Mouse (Mus musculus): ENCODE results near the gene Abcb7.
"Not testable (repeated sequence)": the region's sequence is repeated elsewhere in the genome, so short reads cannot be mapped to it uniquely, and the experiment has no call there.

Abcb7 gene

GRCm38 (mm10) chrX:104413183-104413983, at the start of gene Abcb7:
TSS of gene Abcb7 (minus strand) at chrX:104413856.
- no peak for DNase-seq (ENCODE audit: extremely low read depth, low read depth, low spot score)

GRCm38 (mm10) chrX:104461755-104462154, 48.1 kb upstream of the Abcb7 start:
- no peak for DNase-seq (ENCODE audit: extremely low read depth, low read depth, low spot score)

DNA sequence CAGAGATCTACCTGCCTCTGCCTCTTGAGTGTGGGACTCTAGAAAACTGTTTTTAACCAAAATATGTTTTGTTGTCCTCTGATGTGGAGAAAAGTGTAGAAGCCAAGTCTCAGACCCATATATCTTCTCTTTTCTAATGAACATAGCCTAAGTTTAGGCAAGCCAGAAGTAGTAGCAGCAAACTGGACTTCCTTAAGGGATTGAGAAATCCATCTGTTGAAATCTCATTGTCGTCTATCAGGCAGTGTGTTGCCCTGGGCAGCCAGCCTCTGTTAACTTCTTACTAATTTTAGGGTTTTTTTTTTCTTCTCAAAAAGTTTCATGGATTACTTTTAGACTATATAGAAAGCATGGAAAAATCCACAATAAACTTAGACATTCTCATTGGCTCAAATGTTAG, 38.8 kb upstream of the Abcb7 start:
- DNase-seq (ENCODE audit: extremely low read depth, low read depth, low spot score), result no peak

DNA sequence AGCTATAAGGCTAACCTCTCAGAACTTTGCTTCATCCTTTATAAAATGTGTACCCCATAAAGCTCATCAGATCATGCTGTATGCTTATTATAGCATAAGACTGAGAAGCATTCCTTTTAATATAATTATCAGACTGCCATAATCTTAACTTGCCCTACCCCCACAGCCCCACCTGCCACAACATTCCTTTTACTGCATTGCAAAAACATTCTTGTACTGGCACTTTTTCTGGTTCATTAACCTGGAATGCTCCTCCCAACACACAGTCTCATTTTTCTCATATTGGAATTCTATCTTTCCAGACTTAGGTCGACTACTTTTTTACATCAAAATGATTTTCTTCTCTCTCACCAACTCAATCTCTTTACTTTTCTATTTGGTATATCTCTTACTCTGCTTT, 19.8 kb upstream of the Abcb7 start:
- no peak for DNase-seq (ENCODE audit: extremely low read depth, low read depth, low spot score)

DNA sequence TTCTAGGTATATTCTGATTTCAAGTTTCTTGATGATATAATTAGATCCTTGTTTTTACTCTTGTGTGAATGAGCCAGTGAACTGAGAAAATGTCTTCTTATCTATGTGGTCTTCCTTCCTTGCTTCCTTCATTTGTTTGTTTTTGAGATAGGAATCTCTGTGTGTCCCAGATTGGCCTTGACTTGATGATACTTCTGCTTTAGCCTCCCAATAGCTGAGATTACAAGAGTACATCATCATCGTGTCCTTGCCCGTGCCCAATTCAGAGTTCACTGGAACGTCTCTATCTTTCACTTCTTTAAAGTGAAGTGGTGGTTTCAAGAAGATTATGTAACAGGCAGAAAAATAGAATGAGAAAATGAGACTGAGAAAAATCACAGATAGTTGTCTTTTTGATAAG, 14.5 kb upstream of the Abcb7 start:
- no peak for DNase-seq (ENCODE audit: extremely low read depth, low read depth, low spot score)

- no peak for DNase-seq (ENCODE audit: extremely low read depth, low read depth, low spot score)
These were observed 339 bp upstream of the Abcb7 start for GRCm38 (mm10) chrX:104413995-104414394.

- no peak for DNase-seq (ENCODE audit: extremely low read depth, low read depth, low spot score)
These were observed 5.5 kb downstream of the Abcb7 start for GRCm38 (mm10) chrX:104408137-104408536.

GRCm38 (mm10) chrX:104402463-104402862, 11.2 kb downstream of the Abcb7 start:
- DNase-seq (ENCODE audit: extremely low read depth, low read depth, low spot score), result no peak

DNA sequence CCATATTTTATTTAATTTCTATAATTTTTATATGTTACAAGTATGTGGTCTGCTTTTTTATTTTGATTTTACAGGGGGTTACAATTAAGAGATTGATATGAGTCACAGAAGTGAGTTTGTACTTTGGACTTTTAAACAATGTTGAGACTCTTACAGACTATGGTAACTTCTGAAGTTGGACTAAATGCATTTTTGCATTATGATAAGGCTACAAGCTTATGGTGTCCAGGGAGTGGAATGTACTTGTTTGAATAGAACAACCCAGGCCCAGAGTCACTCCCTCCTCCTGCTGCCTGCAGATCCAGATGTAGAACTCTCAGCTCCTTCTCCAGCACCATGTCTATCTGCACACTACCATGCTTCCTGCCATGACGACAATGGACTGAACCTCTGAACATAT, 12.5 kb downstream of the Abcb7 start:
- DNase-seq (ENCODE audit: extremely low read depth, low read depth, low spot score), result no peak

DNA sequence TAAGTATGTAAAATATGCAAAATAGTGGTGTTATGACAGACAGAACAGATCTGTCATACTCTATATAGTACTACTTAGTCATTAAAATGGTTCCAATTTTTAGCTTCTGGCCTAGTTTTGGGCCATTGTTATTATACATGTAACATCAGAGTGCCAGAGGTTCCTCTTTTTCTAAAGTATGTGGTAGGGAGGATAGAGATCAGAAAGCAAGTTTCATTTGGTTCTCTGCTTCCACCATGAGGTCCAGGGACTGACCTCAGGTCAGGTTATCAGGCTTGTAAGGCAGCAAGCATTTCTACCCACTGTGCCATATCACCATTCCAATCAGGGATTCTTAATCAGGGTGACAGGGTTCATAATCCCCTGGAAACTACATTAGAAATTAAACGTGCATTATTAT, 16.1 kb downstream of the Abcb7 start:
- DNase-seq (ENCODE audit: extremely low read depth, low read depth, low spot score), result no peak

DNA sequence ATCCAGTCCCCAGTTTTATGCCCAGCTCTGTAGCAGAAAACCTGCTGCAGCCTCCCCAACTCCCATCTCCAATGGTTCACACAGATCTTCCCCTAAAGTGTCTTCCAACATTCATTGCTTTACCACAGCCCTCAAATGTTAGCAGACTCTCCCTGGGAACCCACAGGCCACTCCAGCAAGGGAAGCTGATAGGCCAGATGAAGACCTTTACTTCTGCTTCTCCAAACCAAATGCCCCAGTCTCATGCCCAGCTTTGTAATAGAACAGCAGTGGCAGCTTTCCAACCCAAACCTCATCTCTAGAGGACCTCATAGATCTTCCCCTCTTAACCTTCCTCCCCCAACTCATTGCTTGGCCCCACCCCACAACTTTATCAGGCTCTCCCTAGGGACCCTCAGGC, 54.0 kb downstream of the Abcb7 start:
- DNase-seq (ENCODE audit: extremely low read depth, low read depth, low spot score), result no peak

DNA sequence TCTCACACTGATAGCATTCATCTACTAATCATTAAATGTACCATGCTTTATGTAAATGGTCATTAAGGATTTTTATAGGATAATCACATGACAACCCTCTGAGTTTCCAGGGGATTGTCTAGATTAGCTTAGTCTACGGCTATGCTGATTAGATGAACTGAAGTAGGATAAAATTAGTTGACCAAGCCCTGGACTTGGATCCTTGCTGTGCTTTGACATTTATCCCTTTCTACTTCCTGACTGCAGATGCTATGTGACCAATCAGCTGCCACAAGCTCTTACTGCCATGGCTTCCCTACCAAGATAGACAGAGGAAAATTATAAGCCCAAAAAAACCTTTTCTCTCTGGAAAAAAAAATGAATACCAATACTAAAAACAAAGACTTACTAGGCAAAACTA, 57.8 kb downstream of the Abcb7 start:
- no peak for DNase-seq (ENCODE audit: extremely low read depth, low read depth, low spot score)

- DNase-seq (ENCODE audit: extremely low read depth, low read depth, low spot score), result not testable (repeated sequence)
These were observed 65.5 kb downstream of the Abcb7 start for GRCm38 (mm10) chrX:104348146-104348545.

GRCm38 (mm10) chrX:104291721-104292120, 121.9 kb downstream of the Abcb7 start:
- no peak for DNase-seq (ENCODE audit: extremely low read depth, low read depth, low spot score)

- no peak for DNase-seq (ENCODE audit: extremely low read depth, low read depth, low spot score)
These were observed 133.8 kb downstream of the Abcb7 start for GRCm38 (mm10) chrX:104279828-104280227.

DNA sequence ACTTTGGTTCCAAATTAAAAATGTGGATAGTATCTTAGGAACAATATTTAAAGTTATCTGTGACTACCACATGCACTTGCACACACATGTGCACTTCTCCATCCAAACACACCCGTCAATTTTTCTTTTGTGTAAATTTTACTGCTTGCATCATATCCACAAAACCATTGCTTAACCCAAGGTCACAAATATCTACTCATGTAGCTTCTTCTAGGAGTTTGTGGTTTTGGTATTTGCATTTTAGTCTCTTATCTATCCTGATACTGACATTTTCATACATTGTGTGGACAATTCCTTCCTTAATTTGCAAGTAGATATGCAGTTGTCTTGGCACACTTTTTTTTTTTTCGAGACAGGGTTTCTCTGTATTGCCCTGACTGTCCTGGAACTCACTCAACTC, 149.3 kb downstream of the Abcb7 start:
- DNase-seq (ENCODE audit: extremely low read depth, low read depth, low spot score), result no peak

- DNase-seq (ENCODE audit: extremely low read depth, low read depth, low spot score), result no peak
These were observed 151.2 kb downstream of the Abcb7 start for GRCm38 (mm10) chrX:104262468-104262867.

DNA sequence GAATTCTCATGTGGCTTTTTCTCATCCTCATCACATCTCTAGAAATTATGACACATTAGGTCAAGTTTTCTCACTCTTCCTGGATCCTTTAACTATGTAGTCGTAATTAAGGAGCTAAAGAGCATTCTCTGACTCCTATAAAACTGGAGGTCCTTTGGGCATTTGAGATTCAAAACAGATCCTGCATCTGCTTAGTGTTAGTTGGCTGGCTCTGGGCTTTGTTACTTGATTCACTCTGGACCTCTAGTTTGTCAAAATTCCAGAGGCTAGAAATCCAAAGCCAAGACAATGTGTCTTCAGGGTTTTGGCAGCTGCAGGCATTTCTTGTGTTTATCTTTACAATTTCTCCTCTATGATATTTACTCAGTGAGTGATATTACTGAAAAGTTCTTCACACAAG, 157.1 kb downstream of the Abcb7 start:
- DNase-seq (ENCODE audit: extremely low read depth, low read depth, low spot score), result no peak

Measured in fat pad, adult 2 months (tissue).